30 mouse cellular contexts compared by ENCODE assay signal in the genomic region with DNA sequence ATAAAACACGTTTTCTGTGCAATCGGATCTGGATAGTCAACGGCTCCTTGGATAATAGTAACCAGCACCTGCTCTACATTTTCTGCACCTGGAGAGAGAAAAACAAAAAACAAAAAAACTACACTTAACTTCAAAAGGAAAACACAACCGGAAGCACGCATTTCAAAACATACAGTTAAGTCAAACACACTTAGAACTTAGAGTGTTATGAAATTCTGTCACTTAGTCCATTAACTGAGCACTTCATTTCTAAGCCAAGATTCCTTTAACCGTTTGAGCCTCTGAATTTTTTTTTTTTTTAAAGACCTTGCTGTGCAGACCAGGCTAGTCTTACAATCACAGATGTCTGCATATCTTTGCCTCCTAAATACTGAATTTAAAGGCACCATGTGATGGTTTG. TPM values are rescaled to one million over a fixed set of nuclear protein-coding genes. Genes with fewer than 3 reads are reported as not detected.
"Had no signal": no experiment of that assay in that cellular context is flagged by ENCODE, and none has a peak within 500 bp of the region (broad histone marks: within the 10 kb centered on the region; RNA-seq: fewer than 3 reads in every experiment).

No protein-coding gene starts in this region.

- H3K27ac ChIP-seq: embryonic facial prominence, embryonic 12.5 days; embryonic facial prominence, embryonic 13.5 days; embryonic facial prominence, embryonic 15.5 days; forebrain, embryonic 10.5 days; forebrain, embryonic 12.5 days; forebrain, embryonic 13.5 days; forebrain, embryonic 15.5 days; gastrocnemius, adult 2 months; heart, adult 2 months had no signal

- H3K4me1 ChIP-seq: embryonic facial prominence, embryonic 12.5 days; embryonic facial prominence, embryonic 13.5 days; embryonic facial prominence, embryonic 15.5 days; forebrain, embryonic 10.5 days; forebrain, embryonic 12.5 days; forebrain, embryonic 13.5 days; forebrain, embryonic 15.5 days had no signal

- H3K4me3 ChIP-seq: embryonic facial prominence, embryonic 12.5 days; embryonic facial prominence, embryonic 13.5 days; embryonic facial prominence, embryonic 15.5 days; erythroblast, embryonic 14.5 days; forebrain, embryonic 10.5 days; forebrain, embryonic 12.5 days; forebrain, embryonic 13.5 days; forebrain, embryonic 15.5 days; gastrocnemius, adult 2 months; heart, adult 2 months had no signal

- DNase-seq: cerebellum, adult 18-20 months; cerebellum, adult 2 months; cerebellum, adult 8-10 months; cerebellum, adult 9-10 months; cerebellum, adult 9-11 months; cerebellum, postnatal 10 days; cerebellum, postnatal 14 days; cerebellum, postnatal 25 days; cerebellum, postnatal 36 days; embryo, embryonic 11 days; forebrain, postnatal 0 days; gastrocnemius, adult 2 months; gastrocnemius, postnatal 10 days; gastrocnemius, postnatal 14 days; gastrocnemius, postnatal 25 days; gastrocnemius, postnatal 36 days; heart, adult 11 months; heart, adult 18-20 months; heart, adult 2 months had no signal

- H3K9ac ChIP-seq: embryonic facial prominence, embryonic 12.5 days; embryonic facial prominence, embryonic 13.5 days; embryonic facial prominence, embryonic 15.5 days; forebrain, embryonic 12.5 days; forebrain, embryonic 13.5 days; forebrain, embryonic 15.5 days; forebrain, postnatal 0 days had no signal

- ATAC-seq: forebrain, embryonic 13.5 days; forebrain, embryonic 14.5 days; forebrain, embryonic 15.5 days; forebrain, embryonic 16.5 days; forebrain, postnatal 0 days had no signal

- H3K27me3 ChIP-seq: embryonic facial prominence, embryonic 12.5 days; embryonic facial prominence, embryonic 13.5 days; embryonic facial prominence, embryonic 15.5 days; forebrain, embryonic 12.5 days; forebrain, embryonic 13.5 days; forebrain, embryonic 15.5 days had no signal

- H3K4me2 ChIP-seq: embryonic facial prominence, embryonic 12.5 days; embryonic facial prominence, embryonic 13.5 days; embryonic facial prominence, embryonic 15.5 days; forebrain, embryonic 12.5 days; forebrain, embryonic 13.5 days; forebrain, embryonic 15.5 days had no signal

- H3K9me3 ChIP-seq: embryonic facial prominence, embryonic 12.5 days; embryonic facial prominence, embryonic 13.5 days; embryonic facial prominence, embryonic 15.5 days; forebrain, embryonic 10.5 days; forebrain, embryonic 12.5 days; forebrain, embryonic 13.5 days; forebrain, embryonic 15.5 days had no signal

RNA-seq across cellular contexts. Expression of a gene that starts 40.1 kb away (rescaled TPM):
- polyA plus RNA-seq: erythroblast, embryonic 14.5 days; forebrain, embryonic 13.5 days; gonadal fat pad, adult 2 months; heart, adult 2 months had no signal
